ENCODE assay signal across 11 mouse cellular contexts in genomic region chr2:3089274-3089673, GRCm38 (mm10). TPM values are rescaled to one million over a fixed set of nuclear protein-coding genes. Genes with fewer than 3 reads are reported as not detected.
DNase-seq lines count a peak whose midpoint lies in the region; ATAC-seq and TF ChIP-seq lines count a peak whose summit lies in the region.
"Had no signal": no experiment of that assay in that cellular context is flagged by ENCODE, and none has a peak within 500 bp of the region (broad histone marks: within the 10 kb centered on the region; RNA-seq: fewer than 3 reads in every experiment).

No protein-coding gene starts in this region.

- no peak overlapping the region for H3K4me3 ChIP-seq in CH12.LX (replicated peaks in 1 of 3; ENCODE audit: low read depth in 2 of 3, low read length in 2 of 3, poor library complexity in 1 of 3)
- H3K4me3 ChIP-seq in cortical plate, adult 2 months (ENCODE audit: insufficient read depth, low read length), result no peak overlapping the region
- H3K4me3 ChIP-seq in embryonic facial prominence, embryonic 10.5 days, result no peak overlapping the region
- H3K4me3 ChIP-seq: limb, embryonic 13.5 days had no signal

- dilution Hi-C loops in CH12.LX (cut with MboI; ENCODE audit: extremely low pct_ligation_motif_present, extremely low pct_unique_long_range_greater_than_20kb, low sequenced_read_pairs), result no loop called here

- H3K9me3 ChIP-seq in CH12.LX (replicated peaks; ENCODE audit: low read length), result no peaks in the 10 kb centered on the region
- 0 out of 2 replicates have a peak, but pooled peaks cover 5% of the 10 kb centered on the region for H3K9me3 ChIP-seq in embryonic facial prominence, embryonic 10.5 days

- TF ChIP-seq POLR2A in CH12.LX (IDR thresholded peaks at IDR 0.05; ENCODE audit: low read depth, low read length), result no peak
- no peak for TF ChIP-seq POLR2A in cortical plate, adult 2 months (IDR thresholded peaks at IDR 0.05; ENCODE audit: extremely low read depth, insufficient read depth, low read length)

- H3K4me1 ChIP-seq in CH12.LX (ENCODE audit: control insufficient read depth in 1 of 2, insufficient read depth in 2 of 2), result no peaks in the 10 kb centered on the region
- no peaks in the 10 kb centered on the region for H3K4me1 ChIP-seq in cortical plate, adult 2 months (ENCODE audit: control insufficient read depth, insufficient read depth, low read length)
- no peaks in the 10 kb centered on the region for H3K4me1 ChIP-seq in embryonic facial prominence, embryonic 10.5 days
- H3K4me1 ChIP-seq: limb, embryonic 13.5 days had no signal

- peak in 1 of 2 experiments; percentile 58; a peak in 2 of 4 replicates for TF ChIP-seq CTCF in CH12.LX (conservative IDR thresholded peaks at IDR 0.05 in 1 of 2, IDR thresholded peaks at IDR 0.05 in 1 of 2; ENCODE audit: low read depth in 2 of 2, low read length in 2 of 2)
- TF ChIP-seq CTCF in cortical plate, adult 2 months (IDR thresholded peaks at IDR 0.05; ENCODE audit: extremely low read depth, insufficient read depth, low read length), result peak; percentile 31; the same call in 1 of the 2 replicates

- peak; percentile 49 to 52 for DNase-seq in cerebellum, postnatal 10 days
- no peak for DNase-seq in cerebellum, adult 11 months
- DNase-seq in kidney, adult 9 months, result peak; percentile 40
- no peak for DNase-seq in kidney, adult 18-20 months
- peak; percentile 19 for DNase-seq in CH12.LX (ENCODE audit: extremely low read depth)
- no peak for DNase-seq in embryonic facial prominence, embryonic 10.5 days (ENCODE audit: low spot score)
- DNase-seq: right cerebral cortex, adult 18-20 months had no signal

- no peak overlapping the region for H3K4me2 ChIP-seq in CH12.LX (ENCODE audit: insufficient read depth, low read depth, poor library complexity, severe bottlenecking)
- H3K4me2 ChIP-seq: limb, embryonic 13.5 days had no signal

- no peak for ATAC-seq in megakaryocyte, adult 5-6 weeks (ENCODE audit: poor library complexity, severe bottlenecking)

- no peaks in the 10 kb centered on the region for H3K36me3 ChIP-seq in CH12.LX (replicated peaks in 1 of 2; ENCODE audit: control insufficient read depth in 1 of 2, insufficient read depth in 1 of 2, low read length in 1 of 2)
- H3K36me3 ChIP-seq in embryonic facial prominence, embryonic 10.5 days (replicated peaks), result no peaks in the 10 kb centered on the region
- H3K36me3 ChIP-seq: limb, embryonic 13.5 days had no signal

- in situ Hi-C loops in CH12.LX (cut with MboI; ENCODE audit: low pct_ligation_motif_present, low pct_unique_long_range_greater_than_20kb, low sequenced_read_pairs), result no loop called here

- WGBS in embryonic facial prominence, embryonic 10.5 days, result 15% methylated on average over 1 of the region's 1 CpGs

- no peak for TF ChIP-seq EP300 in CH12.LX (IDR thresholded peaks at IDR 0.05; ENCODE audit: low read length)

- no peaks in the 10 kb centered on the region for H3K27me3 ChIP-seq in CH12.LX (replicated peaks)
- no peaks in the 10 kb centered on the region for H3K27me3 ChIP-seq in embryonic facial prominence, embryonic 10.5 days (replicated peaks; ENCODE audit: low read depth, poor library complexity, severe bottlenecking)
- H3K27me3 ChIP-seq: limb, embryonic 13.5 days had no signal

- H3K79me2 ChIP-seq in CH12.LX (replicated peaks; ENCODE audit: control insufficient read depth, extremely low read depth, insufficient read depth, poor library complexity, severe bottlenecking), result no peaks in the 10 kb centered on the region

- no peak overlapping the region for H3K9ac ChIP-seq in CH12.LX (ENCODE audit: insufficient read depth, low read depth)
- H3K9ac ChIP-seq: limb, embryonic 13.5 days had no signal

- TF ChIP-seq RAD21 in CH12.LX (IDR thresholded peaks at IDR 0.05; ENCODE audit: low read depth, low read length), result peak; percentile 57

- H3K27ac ChIP-seq in CH12.LX (ENCODE audit: insufficient read depth, low read depth), result no peak overlapping the region
- no peak overlapping the region for H3K27ac ChIP-seq in cortical plate, adult 2 months (ENCODE audit: insufficient read depth, low read length)
- no peak overlapping the region for H3K27ac ChIP-seq in embryonic facial prominence, embryonic 10.5 days (replicated peaks)
- H3K27ac ChIP-seq: limb, embryonic 13.5 days had no signal

TF ChIP-seq in CH12.LX, 34 proteins besides CTCF, POLR2A, EP300 and RAD21:
- no peak for TF ChIP-seq CHD1 (IDR thresholded peaks at IDR 0.05; ENCODE audit: low read depth, low read length)
- TF ChIP-seq RCOR1 (conservative IDR thresholded peaks at IDR 0.05; ENCODE audit: low read depth, low read length), result no peak
- TF ChIP-seq ETS1 (conservative IDR thresholded peaks at IDR 0.05; ENCODE audit: low read depth, low read length), result no peak
- TF ChIP-seq NELFE (IDR thresholded peaks at IDR 0.05; ENCODE audit: low read depth, low read length), result no peak
- TF ChIP-seq UBTF (IDR thresholded peaks at IDR 0.05; ENCODE audit: low read depth, low read length), result no peak
- no peak for TF ChIP-seq MAFK (IDR thresholded peaks at IDR 0.05; ENCODE audit: insufficient replicate concordance, low read length)
- TF ChIP-seq USF2 (conservative IDR thresholded peaks at IDR 0.05; ENCODE audit: low read depth, low read length), result no peak
- TF ChIP-seq TBP (conservative IDR thresholded peaks at IDR 0.05; ENCODE audit: low read depth, low read length), result no peak
- no peak for TF ChIP-seq CHD2 (IDR thresholded peaks at IDR 0.05; ENCODE audit: low read length)
- no peak for TF ChIP-seq POLR2AphosphoS2 (IDR thresholded peaks at IDR 0.05; ENCODE audit: low read depth, low read length)
- TF ChIP-seq MXI1 (IDR thresholded peaks at IDR 0.05; ENCODE audit: low read depth, low read length), result no peak
- no peak for TF ChIP-seq NRF1 (IDR thresholded peaks at IDR 0.05; ENCODE audit: low read depth, low read length)
- TF ChIP-seq GABPA (IDR thresholded peaks at IDR 0.05; ENCODE audit: insufficient replicate concordance, low read depth, low read length), result no peak
- TF ChIP-seq ELF1 (IDR thresholded peaks at IDR 0.05; ENCODE audit: low read depth, low read length), result no peak

RNA-seq across cellular contexts. Expression of gene Fam171a1, which starts 24.8 kb away (rescaled TPM):
- total RNA-seq in CH12.LX (2012; rRNA removed) (0.50 and 0.59 TPM in 2 replicates), CH12.LX (2014; rRNA removed) (1.5 and 1.8 TPM in 2 replicates)
- polyA plus RNA-seq in CH12.LX (2012; ENCODE audit: insufficient read length, low read depth), result 2.9 and 3.2 TPM in 2 replicates
- 41.3 and 42.6 TPM in 2 replicates for polyA plus RNA-seq in cortical plate, adult 2 months (2012; rRNA removed)
- 38.9 and 39.5 TPM in 2 replicates for polyA plus RNA-seq in embryonic facial prominence, embryonic 10.5 days (2016; fragmentation: Nextera tagmentation; extraction: Ambion mirVana)
- total RNA-seq in megakaryocyte, adult 5-6 weeks (2015), result 0.16 and 0.36 TPM in 2 replicates
- 0.29 and 0.49 TPM in 2 replicates for total RNA-seq in megakaryocyte, adult 5-6 weeks (2017)
- total RNA-seq: monocyte, adult 5-6 weeks had no signal

Comparison
In these comparisons a context has a peak if more than half of its experiments do, and no peak if none do; other contexts are left out.
1. DNase-seq: peak in cerebellum, postnatal 10 days (2 of 2), kidney, adult 9 months (single experiment) and CH12.LX (single experiment); none in cerebellum, adult 11 months (single experiment), kidney, adult 18-20 months (single experiment) and embryonic facial prominence, embryonic 10.5 days (single experiment).